Mouse (Mus musculus) MEL (cell line): ENCODE data around the gene Olfr643. TPM values are rescaled to one million over a fixed set of nuclear protein-coding genes. Genes with fewer than 3 reads are reported as not detected.

Source experiments
- DNase-seq: peaks from one replicate; pipeline ENCODE4 v3.0.0; 2011; ENCODE audit warnings: low read depth, low spot score
- H3K27ac ChIP-seq: 2 replicates; pipeline ENCODE4 v1.5.1; 2012; ENCODE audit warnings: low read depth, mild to moderate bottlenecking, control low read depth, low read length, moderate library complexity; ENCODE audit not compliant: control insufficient read depth
- H3K27me3 ChIP-seq, 2 experiments: fragments of 150-350 bp in 1 of 2; sonication (generic) in 1 of 2; 2 replicates each; pipeline ENCODE4 v1.6.1; 2012; ENCODE audit warnings: low read length in 2 of 2, mild to moderate bottlenecking in 2 of 2, improper control_type of control experiment in 1 of 2, moderate library complexity in 1 of 2; ENCODE audit not compliant: insufficient read depth in 2 of 2, control insufficient read depth in 1 of 2
- H3K36me3 ChIP-seq, 2 experiments: 2 replicates each; pipeline ENCODE4 v1.6.1; 2012 to 2014; ENCODE audit warnings: low read length in 2 of 2, improper control_type of control experiment in 1 of 2, inconsistent platforms in 1 of 2, mild to moderate bottlenecking in 1 of 2; ENCODE audit not compliant: insufficient read depth in 2 of 2, control insufficient read depth in 1 of 2
- H3K4me1 ChIP-seq, 2 experiments: fragments of 150-350 bp in 1 of 2; sonication (generic) in 1 of 2; 2 replicates each; pipeline ENCODE4 v1.6.1; 2012; ENCODE audit warnings: low read length in 2 of 2, improper control_type of control experiment in 1 of 2, mild to moderate bottlenecking in 1 of 2; ENCODE audit not compliant: insufficient read depth in 2 of 2, control insufficient read depth in 1 of 2
- H3K4me3 ChIP-seq, 2 experiments: fragments of 150-350 bp in 1 of 2; sonication (generic) in 1 of 2; 2 replicates each; pipeline ENCODE4 v1.5.1; 2012; ENCODE audit warnings: low read depth in 2 of 2, low read length in 2 of 2, mild to moderate bottlenecking in 2 of 2, moderate library complexity in 2 of 2, control low read depth in 1 of 2, improper control_type of control experiment in 1 of 2; ENCODE audit not compliant: control insufficient read depth in 1 of 2, insufficient read depth in 1 of 2
- H3K79me2 ChIP-seq: 2 replicates; pipeline ENCODE4 v1.6.1; 2012; ENCODE audit warnings: mild to moderate bottlenecking, low read length, moderate library complexity; ENCODE audit not compliant: control insufficient read depth, poor library complexity, insufficient read depth
- H3K9ac ChIP-seq: 2 replicates; pipeline ENCODE4 v1.6.1; 2012; ENCODE audit warnings: low read depth, mild to moderate bottlenecking, control low read depth, low read length, moderate library complexity; ENCODE audit not compliant: control insufficient read depth, poor library complexity, severe bottlenecking
- H3K9me3 ChIP-seq: fragments of 150-350 bp; sonication (generic); replicated peaks from 2 replicates; pipeline ENCODE4 v1.6.1; 2012; ENCODE audit warnings: mild to moderate bottlenecking, low read length, improper control_type of control experiment, moderate library complexity; ENCODE audit not compliant: insufficient read depth
- E2F4 ChIP-seq: IDR thresholded peaks from 2 replicates; pipeline ENCODE4 v1.6.1; 2011; ENCODE audit warnings: low read depth, low read length, improper control_type of control experiment, borderline replicate concordance
- ELF1 ChIP-seq: IDR thresholded peaks from 2 replicates; pipeline ENCODE4 v1.6.1; 2014; ENCODE audit warnings: low read depth, mild to moderate bottlenecking, inconsistent platforms, low read length, improper control_type of control experiment, moderate library complexity
- EP300 ChIP-seq, 2 experiments: IDR thresholded peaks; 2 replicates each; pipeline ENCODE4 v1.6.1; 2011; ENCODE audit warnings: improper control_type of control experiment in 2 of 2, low read length in 2 of 2, low read depth in 1 of 2, mild to moderate bottlenecking in 1 of 2
- ETS1 ChIP-seq: IDR thresholded peaks from 2 replicates; pipeline ENCODE4 v1.6.1; 2012; ENCODE audit warnings: low read depth, mild to moderate bottlenecking, inconsistent platforms, low read length, improper control_type of control experiment, moderate library complexity
- JUND ChIP-seq: IDR thresholded peaks from 2 replicates; pipeline ENCODE4 v1.6.1; 2011; ENCODE audit warnings: low read depth, mild to moderate bottlenecking, improper control_type of control experiment, low read length
- KAT2A ChIP-seq: conservative IDR thresholded peaks from 2 replicates; pipeline ENCODE4 v1.6.1; 2012; ENCODE audit warnings: low read depth, low read length, improper control_type of control experiment, inconsistent platforms
- MAZ ChIP-seq: IDR thresholded peaks from 2 replicates; pipeline ENCODE4 v1.6.1; 2012; ENCODE audit warnings: low read depth, mild to moderate bottlenecking, inconsistent platforms, low read length, improper control_type of control experiment
- MEF2A ChIP-seq: IDR thresholded peaks from 2 replicates; pipeline ENCODE4 v1.6.1; 2014; ENCODE audit warnings: low read depth, mild to moderate bottlenecking, inconsistent platforms, low read length, improper control_type of control experiment; ENCODE audit not compliant: poor library complexity, insufficient replicate concordance, severe bottlenecking; ENCODE audit errors: extremely low read depth
- MXI1 ChIP-seq: IDR thresholded peaks from 2 replicates; pipeline ENCODE4 v1.6.1; 2011; ENCODE audit warnings: mild to moderate bottlenecking, low read depth, low read length, improper control_type of control experiment
- MYC ChIP-seq: IDR thresholded peaks from 2 replicates; pipeline ENCODE4 v1.6.1; 2011; ENCODE audit warnings: low read depth, mild to moderate bottlenecking, low read length, improper control_type of control experiment, moderate library complexity
- NELFE ChIP-seq: IDR thresholded peaks from 2 replicates; pipeline ENCODE4 v1.6.1; 2011; ENCODE audit warnings: low read depth, low read length, improper control_type of control experiment
- NRF1 ChIP-seq: IDR thresholded peaks from 2 replicates; pipeline ENCODE4 v1.6.1; 2014; ENCODE audit warnings: low read depth, mild to moderate bottlenecking, inconsistent platforms, low read length, improper control_type of control experiment, moderate library complexity; ENCODE audit not compliant: poor library complexity, insufficient read depth, severe bottlenecking
- POLR2A ChIP-seq, 2 experiments: IDR thresholded peaks; 2 replicates each; pipeline ENCODE4 v1.6.1; 2011 to 2012; ENCODE audit warnings: low read length in 2 of 2, mild to moderate bottlenecking in 2 of 2, control low read depth in 1 of 2, improper control_type of control experiment in 1 of 2, low read depth in 1 of 2, moderate library complexity in 1 of 2; ENCODE audit not compliant: control insufficient read depth in 1 of 2, insufficient read depth in 1 of 2, poor library complexity in 1 of 2
- POLR2AphosphoS2 ChIP-seq: IDR thresholded peaks from 2 replicates; pipeline ENCODE4 v1.6.1; 2011; ENCODE audit warnings: low read length, improper control_type of control experiment
- RAD21 ChIP-seq: IDR thresholded peaks from 2 replicates; pipeline ENCODE4 v1.6.1; 2011; ENCODE audit warnings: mild to moderate bottlenecking, low read depth, low read length, improper control_type of control experiment
- RCOR1 ChIP-seq: IDR thresholded peaks from 2 replicates; pipeline ENCODE4 v1.6.1; 2012; ENCODE audit warnings: low read depth, mild to moderate bottlenecking, inconsistent platforms, low read length, improper control_type of control experiment
- SIN3A ChIP-seq: IDR thresholded peaks from 2 replicates; pipeline ENCODE4 v1.6.1; 2012; ENCODE audit warnings: low read length, improper control_type of control experiment, inconsistent platforms
- TAL1 ChIP-seq: IDR thresholded peaks from 2 replicates; pipeline ENCODE4 v1.6.1; 2012; ENCODE audit warnings: mild to moderate bottlenecking, inconsistent platforms, low read length, moderate library complexity, mixed read lengths
- USF1 ChIP-seq: IDR thresholded peaks from 2 replicates; pipeline ENCODE4 v1.6.1; 2014; ENCODE audit warnings: low read depth, mild to moderate bottlenecking, inconsistent platforms, low read length, improper control_type of control experiment, moderate library complexity
- ZC3H11A ChIP-seq: IDR thresholded peaks from 2 replicates; pipeline ENCODE4 v1.6.1; 2012; ENCODE audit warnings: low read depth, mild to moderate bottlenecking, inconsistent platforms, low read length, improper control_type of control experiment
- ZKSCAN1 ChIP-seq: IDR thresholded peaks from 2 replicates; pipeline ENCODE4 v1.6.1; 2012; ENCODE audit warnings: low read depth, mild to moderate bottlenecking, inconsistent platforms, low read length, improper control_type of control experiment, moderate library complexity
- ZNF384 ChIP-seq: IDR thresholded peaks from 2 replicates; pipeline ENCODE4 v1.6.1; 2012; ENCODE audit warnings: low read depth, mild to moderate bottlenecking, inconsistent platforms, low read length, improper control_type of control experiment
- polyA plus RNA-seq, 2 experiments: library from polyadenylated mRNA; stranded (reverse) in 1 of 2; unstranded in 1 of 2; fragments of >175 nt in 1 of 2; fragments of >200 nt in 1 of 2; gene quantifications; 2 replicates each; pipeline versions ENCODE4 v1.2.1 to v1.2.4; 2012; ENCODE audit warnings: low replicate concordance in 2 of 2, low read depth in 1 of 2; ENCODE audit not compliant: insufficient read length in 2 of 2, insufficient read depth in 1 of 2, missing spikeins in 1 of 2
- total RNA-seq: library from RNA; depleted of rRNA; stranded (reverse); fragments of 300-350 nt; gene quantifications from 2 replicates; pipeline ENCODE4 v1.2.3, GENCODE M21; 2012; rRNA removed

Olfr643 gene
- not detected in 2 replicates for total RNA-seq
- not detected for polyA plus RNA-seq

GRCm38 (mm10) chr7:104137305-104137704 lies at the start of gene Olfr643:
Gene Olfr643, minus strand, starts transcription at chr7:104137405.
- no peak for DNase-seq
- no peak within 1 kb of the TSS for H3K27ac ChIP-seq
- H3K27me3 ChIP-seq = no peaks in the 10 kb centered on the region
- no peaks in the 10 kb centered on the region for H3K4me1 ChIP-seq
- H3K9ac ChIP-seq = no peak within 1 kb of the TSS
- TF ChIP-seq EP300 (IDR thresholded peaks at IDR 0.05; ENCODE audit: low read depth in 1 of 2, low read length in 2 of 2) (no peak), SIN3A (no peak), MYC (no peak), ZNF384 (no peak), NELFE (no peak), MAZ (no peak), POLR2AphosphoS2 (no peak), MXI1 (no peak), RCOR1 (no peak), RAD21 (no peak), POLR2A (IDR thresholded peaks at IDR 0.05; ENCODE audit: control insufficient read depth in 1 of 2, insufficient read depth in 1 of 2, low read depth in 1 of 2, low read length in 2 of 2, poor library complexity in 1 of 2) (no peak), KAT2A (no peak), ZKSCAN1 (no peak), JUND (no peak), ETS1 (no peak), NRF1 (no peak), TAL1 (no peak), MEF2A (no peak)
- TF ChIP-seq, all 39 proteins: peak for 0
- H3K36me3 ChIP-seq = no peaks in the 10 kb centered on the region
- H3K79me2 ChIP-seq = no peaks in the 10 kb centered on the region
- H3K9me3 ChIP-seq = no peaks in the 10 kb centered on the region
- H3K4me3 ChIP-seq = no peak within 1 kb of the TSS

- H3K36me3 ChIP-seq = no peaks in the 10 kb centered on the region
- H3K27ac ChIP-seq = no peak within 1 kb of the TSS
- TF ChIP-seq USF1 (no peak), RCOR1 (no peak), ZKSCAN1 (no peak), ZC3H11A (no peak), E2F4 (no peak), EP300 (IDR thresholded peaks at IDR 0.05; ENCODE audit: low read depth in 1 of 2, low read length in 2 of 2) (no peak), TAL1 (no peak), ELF1 (no peak)
- no peak for DNase-seq
- no peaks in the 10 kb centered on the region for H3K27me3 ChIP-seq
- H3K9me3 ChIP-seq = no peaks in the 10 kb centered on the region
- no peak within 1 kb of the TSS for H3K4me3 ChIP-seq
- H3K9ac ChIP-seq = no peak within 1 kb of the TSS
- no peaks in the 10 kb centered on the region for H3K4me1 ChIP-seq
- no peaks in the 10 kb centered on the region for H3K79me2 ChIP-seq
Measured at GRCm38 (mm10) chr7:104183292-104183691, 46.1 kb upstream of the Olfr643 start, which contains the start of gene Olfr648. Gene Olfr648, minus strand, starts transcription at chr7:104183392.
